Mouse (Mus musculus) ES-E14 (cell line): ENCODE measurements at regions not wholly inside any gene's neighbourhood (a gene's known extent, or its start where the extent isn't known, plus 50 kb on each side); places are given as distances from the start of the nearest gene placed in this dataset.

Source experiments
- CHD2 ChIP-seq: IDR thresholded peaks from 2 replicates; pipeline ENCODE4 v1.6.1; 2014; ENCODE audit warnings: mild to moderate bottlenecking, low read depth, low read length, inconsistent platforms
- HCFC1 ChIP-seq: IDR thresholded peaks from 2 replicates; pipeline ENCODE4 v1.6.1; 2012; ENCODE audit warnings: low read length, inconsistent platforms, borderline replicate concordance; ENCODE audit not compliant: insufficient read depth
- MAFK ChIP-seq: IDR thresholded peaks from 2 replicates; pipeline ENCODE4 v1.6.1; 2014; ENCODE audit warnings: mild to moderate bottlenecking, low read depth, low read length, inconsistent platforms; ENCODE audit not compliant: insufficient read depth
- ZC3H11A ChIP-seq: IDR thresholded peaks from 2 replicates; pipeline ENCODE4 v1.6.1; 2012; ENCODE audit warnings: low read depth, mild to moderate bottlenecking, inconsistent platforms, low read length, borderline replicate concordance
- ZNF384 ChIP-seq: IDR thresholded peaks from 2 replicates; pipeline ENCODE4 v1.6.1; 2012; ENCODE audit warnings: low read depth, low read length, inconsistent platforms

DNA sequence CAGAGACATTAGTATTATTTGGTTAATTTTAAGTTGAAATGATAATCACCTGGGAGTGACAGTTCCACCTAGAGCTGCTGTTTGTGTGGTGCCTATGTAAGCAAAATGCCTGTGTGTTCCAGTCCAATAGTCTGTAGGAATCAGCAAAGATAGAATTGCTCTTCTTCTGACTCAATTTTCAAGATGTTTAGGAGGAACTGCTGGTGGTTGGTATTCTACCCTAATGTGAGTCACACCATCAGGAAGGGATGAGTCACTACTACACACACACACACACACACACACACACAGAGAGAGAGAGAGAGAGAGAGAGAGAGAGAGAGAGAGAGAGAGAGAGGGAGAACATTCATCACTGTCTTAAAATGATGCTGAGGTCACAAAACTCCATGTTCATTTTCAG is 753.1 kb downstream of the Ets1 start:
- TF ChIP-seq HCFC1 (no peak), CHD2 (no peak), ZNF384 (no peak), MAFK (no peak), ZC3H11A (no peak)
